In the genomic region with DNA sequence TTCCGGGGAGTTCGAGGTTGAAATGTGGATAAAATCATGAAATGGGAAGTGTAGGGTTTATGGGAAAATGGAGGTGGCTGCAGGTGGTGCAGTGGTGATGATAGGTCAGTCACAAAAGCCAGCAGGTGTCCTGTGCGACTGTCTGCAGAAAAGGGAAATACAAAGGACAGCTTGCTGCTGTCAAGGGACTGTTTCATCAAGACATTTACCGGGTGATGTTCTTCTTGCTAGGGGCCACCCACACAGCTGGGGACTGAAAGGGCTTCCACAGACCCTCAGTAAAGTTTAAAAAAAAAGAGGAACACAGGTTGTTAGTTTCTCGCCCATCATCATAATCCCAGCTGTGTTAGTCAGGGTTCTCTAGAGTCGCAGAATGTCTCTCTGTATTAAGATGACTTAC, we compare ENCODE assay signal across 22 mouse cellular contexts.
"Had no signal": no experiment of that assay in that cellular context is flagged by ENCODE, and none has a peak within 500 bp of the region (broad histone marks: within the 10 kb centered on the region; RNA-seq: fewer than 3 reads in every experiment).

No protein-coding gene starts in this region.

- H3K27me3 ChIP-seq: kidney, embryonic 15.5 days; limb, embryonic 15.5 days; neural tube, embryonic 12.5 days; neural tube, embryonic 15.5 days; stomach, embryonic 15.5 days had no signal

- H3K9ac ChIP-seq: kidney, embryonic 15.5 days; limb, embryonic 12.5 days; limb, embryonic 15.5 days; liver, embryonic 14.5 days; liver, postnatal 0 days; lung, embryonic 14.5 days; neural tube, embryonic 12.5 days; neural tube, embryonic 15.5 days; stomach, embryonic 15.5 days had no signal

- H3K4me2 ChIP-seq: limb, embryonic 12.5 days; limb, embryonic 15.5 days; midbrain, embryonic 11.5 days; neural tube, embryonic 15.5 days; stomach, embryonic 15.5 days had no signal

- DNase-seq: kidney, adult 11 months; kidney, adult 8-10 months; kidney, postnatal 10 days; layer of hippocampus, adult 9-11 months; left cerebral cortex, postnatal 4 days; liver, postnatal 0 days; lung, embryonic 14.5 days; midbrain, embryonic 14.5 days; right cerebral cortex, adult 18-20 months; right cerebral cortex, postnatal 14 days; thymus, postnatal 25 days had no signal

- H3K9me3 ChIP-seq: kidney, embryonic 15.5 days; limb, embryonic 12.5 days; limb, embryonic 15.5 days; neural tube, embryonic 12.5 days; neural tube, embryonic 15.5 days; stomach, embryonic 15.5 days had no signal

- H3K4me1 ChIP-seq: neural tube, embryonic 12.5 days had no signal

- ATAC-seq: liver, postnatal 0 days had no signal

- H3K27ac ChIP-seq: kidney, embryonic 15.5 days; layer of hippocampus, adult 2 months; left cerebral cortex, adult 2 months; limb, embryonic 12.5 days; limb, embryonic 15.5 days; liver, embryonic 14.5 days; macrophage; neural tube, embryonic 12.5 days; neural tube, embryonic 15.5 days; stomach, embryonic 15.5 days had no signal

- H3K4me3 ChIP-seq: kidney, embryonic 15.5 days; layer of hippocampus, adult 2 months; left cerebral cortex, adult 2 months; limb, embryonic 12.5 days; limb, embryonic 15.5 days; neural tube, embryonic 12.5 days; neural tube, embryonic 15.5 days; stomach, embryonic 15.5 days had no signal
